Mouse (Mus musculus): Measurements from ENCODE around the gene Bcap31. TPM values are rescaled to one million over a fixed set of nuclear protein-coding genes. Genes with fewer than 3 reads are reported as not detected.

Bcap31 gene
- total RNA-seq, 1 experiment from 2014 or later = 171 TPM

DNA sequence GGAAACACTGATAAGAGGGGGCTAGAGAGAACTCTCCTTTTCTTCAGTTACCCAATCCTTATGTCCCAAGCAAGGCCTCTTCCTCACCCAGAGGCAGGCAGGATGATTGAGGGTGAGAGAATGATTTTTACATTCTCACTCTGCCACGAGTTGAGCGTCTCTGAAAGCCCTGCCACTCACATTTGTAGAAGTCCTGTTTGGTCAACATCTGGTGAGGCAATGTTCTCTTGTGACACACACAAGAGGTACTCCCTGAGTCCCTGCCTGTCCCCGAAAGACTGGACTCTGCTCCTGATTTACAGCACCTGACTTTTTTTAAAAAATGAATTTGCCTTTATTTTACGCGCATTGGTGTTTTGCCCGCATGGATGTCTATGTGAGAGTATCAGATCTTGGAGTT is 62.6 kb downstream of the Bcap31 start:
- no peak for ATAC-seq (replicated peaks in 1 of 2; ENCODE audit: insufficient read depth in 1 of 2, low FRiP score in 2 of 2, low TSS enrichment in 1 of 2, low read depth in 1 of 2, poor library complexity in 2 of 2, severe bottlenecking in 2 of 2)

DNA sequence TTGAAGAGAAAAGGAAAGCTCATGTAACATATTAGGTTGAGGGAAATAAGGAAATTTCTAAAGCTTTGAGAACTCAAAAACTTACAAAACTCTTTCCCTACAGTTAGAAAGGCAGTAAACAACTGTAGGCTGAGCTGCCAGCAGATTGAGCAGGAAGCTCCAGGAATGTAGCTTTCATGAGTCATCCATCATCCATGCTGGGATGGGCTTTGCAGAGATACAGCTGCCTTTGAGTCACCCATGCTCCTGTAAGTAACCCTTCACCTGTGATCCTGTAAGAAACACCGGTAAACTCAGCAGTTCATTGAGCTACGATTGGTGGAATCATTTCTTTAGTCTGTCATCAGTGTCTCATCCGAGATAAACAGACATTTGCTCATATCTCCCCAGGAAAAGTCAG is 65.1 kb downstream of the Bcap31 start:
- no peak for ATAC-seq (replicated peaks in 1 of 2; ENCODE audit: insufficient read depth in 1 of 2, low FRiP score in 2 of 2, low TSS enrichment in 1 of 2, low read depth in 1 of 2, poor library complexity in 2 of 2, severe bottlenecking in 2 of 2)

DNA sequence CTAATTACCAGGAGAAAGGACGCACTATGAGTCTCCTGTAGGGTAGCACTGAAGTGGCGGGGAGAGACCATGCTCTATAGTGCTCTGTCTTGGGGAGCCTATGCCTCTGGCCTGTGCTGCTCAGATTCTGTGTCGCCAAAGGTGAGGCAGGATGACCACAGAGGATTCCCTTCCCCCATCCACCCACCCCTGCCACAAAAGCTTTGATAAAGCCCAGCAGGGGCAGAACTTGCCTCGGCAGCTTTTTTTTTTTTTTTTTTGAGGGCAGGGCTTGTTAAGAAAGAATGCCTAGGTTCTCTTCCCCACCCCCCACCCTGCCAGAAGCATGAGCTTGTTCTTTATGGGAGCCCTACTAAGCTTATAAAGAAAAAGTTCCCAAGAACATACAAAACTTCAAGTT is 70.9 kb downstream of the Bcap31 start:
- ATAC-seq (replicated peaks in 1 of 2; ENCODE audit: insufficient read depth in 1 of 2, low FRiP score in 2 of 2, low TSS enrichment in 1 of 2, low read depth in 1 of 2, poor library complexity in 2 of 2, severe bottlenecking in 2 of 2) = no peak

DNA sequence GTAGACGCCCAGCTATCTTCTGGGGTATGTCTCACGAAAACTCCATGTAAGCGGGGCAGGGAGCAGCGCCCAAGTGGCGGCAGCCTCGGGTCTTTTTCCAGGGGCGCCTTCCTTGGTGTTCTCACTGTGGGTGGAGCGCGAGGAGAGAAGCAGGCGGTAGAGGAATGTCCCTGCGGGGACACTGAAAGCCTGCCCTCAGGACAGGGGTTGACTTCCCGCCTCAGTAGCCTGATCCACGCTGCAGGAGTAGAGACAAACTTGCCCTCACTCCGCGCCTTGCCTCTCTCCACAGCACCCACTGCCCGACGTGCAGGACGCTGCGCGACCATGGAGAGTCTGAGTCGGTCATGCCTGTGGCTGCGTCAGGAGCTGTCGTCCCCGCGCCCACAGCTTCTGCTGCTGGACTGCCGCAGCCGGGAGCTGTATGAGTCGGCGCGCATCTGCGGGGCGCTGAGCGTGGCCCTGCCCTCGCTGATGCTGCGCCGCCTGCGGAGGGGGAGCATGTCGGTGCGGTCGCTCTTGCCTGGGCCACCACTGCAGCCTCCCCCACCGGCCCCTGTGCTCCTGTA is 76.0 kb downstream of the Bcap31 start:
- ATAC-seq (replicated peaks in 1 of 2; ENCODE audit: insufficient read depth in 1 of 2, low FRiP score in 2 of 2, low TSS enrichment in 1 of 2, low read depth in 1 of 2, poor library complexity in 2 of 2, severe bottlenecking in 2 of 2) = peak; percentile 24 to 54; a peak in 3 of 4 replicates

DNA sequence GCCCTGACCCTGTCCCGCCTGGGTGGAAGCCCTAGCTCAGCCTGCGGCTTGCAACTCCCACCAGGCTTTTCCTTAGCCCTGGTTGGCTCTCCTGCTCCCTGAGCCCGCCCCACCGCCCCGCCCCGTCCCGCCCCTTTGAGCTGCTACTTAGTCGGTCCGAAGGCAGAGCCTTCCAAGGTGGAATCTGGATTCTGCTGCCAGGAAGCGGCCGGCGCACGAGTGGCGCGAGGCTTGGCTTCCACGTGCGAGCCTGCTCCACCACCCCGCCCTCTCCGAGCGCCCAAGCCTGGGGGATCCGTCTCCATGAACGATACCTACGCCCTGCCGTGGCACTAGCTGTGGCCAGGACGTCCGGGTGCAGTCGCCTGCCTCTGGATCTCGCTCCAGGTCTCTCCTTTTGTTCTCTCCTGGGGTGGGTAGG is 76.7 kb downstream of the Bcap31 start, which contains the start of gene Dusp9:
Gene Dusp9 (plus strand): TSS at position 165 of the 421 bp plus-strand sequence.
- ATAC-seq (replicated peaks in 1 of 2; ENCODE audit: insufficient read depth in 1 of 2, low FRiP score in 2 of 2, low TSS enrichment in 1 of 2, low read depth in 1 of 2, poor library complexity in 2 of 2, severe bottlenecking in 2 of 2) = peak; percentile 43 to 65; a peak in 3 of 4 replicates

DNA sequence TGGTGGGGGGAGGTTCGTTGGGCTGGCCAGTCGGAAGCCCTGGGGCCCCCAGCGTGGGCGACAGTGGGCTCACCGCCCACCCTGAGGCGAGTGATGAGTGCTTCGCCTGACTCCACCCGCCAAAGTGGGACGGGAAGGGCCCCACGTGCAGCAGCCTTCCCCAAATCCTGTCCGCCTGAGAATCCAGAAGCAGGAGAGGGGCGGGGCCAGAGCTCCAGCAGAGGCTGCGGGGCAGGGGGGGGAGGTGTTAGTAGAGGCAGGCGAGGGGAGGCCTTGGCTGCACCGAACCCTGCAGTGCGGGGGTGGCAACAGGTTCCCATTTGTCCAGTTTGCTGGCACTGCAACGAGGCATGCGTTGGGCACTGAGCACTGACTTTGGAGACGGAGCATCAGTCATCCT is 78.6 kb downstream of the Bcap31 start:
- no peak for ATAC-seq (replicated peaks in 1 of 2; ENCODE audit: insufficient read depth in 1 of 2, low FRiP score in 2 of 2, low TSS enrichment in 1 of 2, low read depth in 1 of 2, poor library complexity in 2 of 2, severe bottlenecking in 2 of 2)

Other genes with a start within 250 kb of the Bcap31 start
- 11.8 and 16.3 TPM in 2 replicates for gene Bgn, start 232.6 kb downstream of the Bcap31 start, total RNA-seq (2017)
- gene Atp2b3, start 213.1 kb downstream of the Bcap31 start, total RNA-seq (2017) = 0.25 TPM in 1 of 2 replicates, not detected in the other
- gene Dusp9, start 76.8 kb downstream of the Bcap31 start, total RNA-seq (2017) = 0.35 and 1.5 TPM in 2 replicates
- gene Pnck, start 56.1 kb downstream of the Bcap31 start, total RNA-seq (2017) = 5.1 and 6.1 TPM in 2 replicates
- gene Slc6a8, start 43.0 kb downstream of the Bcap31 start, total RNA-seq (2017) = 0.94 TPM in 1 of 2 replicates, not detected in the other
- 8.0 and 18.6 TPM in 2 replicates for gene Abcd1, start 422 bp upstream of the Bcap31 start, total RNA-seq (2017)
- gene Plxnb3, start 40.9 kb upstream of the Bcap31 start, total RNA-seq (2017) = 0.25 TPM in 1 of 2 replicates, not detected in the other
- gene Srpk3, start 58.2 kb upstream of the Bcap31 start, total RNA-seq (2017) = not detected in 2 replicates
- gene Idh3g, start 70.7 kb upstream of the Bcap31 start, total RNA-seq (2017) = 172 and 200 TPM in 2 replicates
- 106 and 153 TPM in 2 replicates for gene Ssr4, start 70.9 kb upstream of the Bcap31 start, total RNA-seq (2017)
- 2.9 and 6.4 TPM in 2 replicates for gene Pdzd4, start 108.8 kb upstream of the Bcap31 start, total RNA-seq (2017)
- gene Avpr2, start 175.9 kb upstream of the Bcap31 start, total RNA-seq (2017) = 0.13 and 0.15 TPM in 2 replicates
- gene L1cam, start 179.9 kb upstream of the Bcap31 start, total RNA-seq (2017) = 1.6 TPM in 1 of 2 replicates, not detected in the other
- gene Arhgap4, start 205.7 kb upstream of the Bcap31 start, total RNA-seq (2017) = 46.5 and 80.0 TPM in 2 replicates
- gene Naa10, start 205.8 kb upstream of the Bcap31 start, total RNA-seq (2017) = 130 and 136 TPM in 2 replicates
- 13.2 and 53.8 TPM in 2 replicates for gene Renbp, start 214.7 kb upstream of the Bcap31 start, total RNA-seq (2017)